Mouse (Mus musculus): ENCODE measurements around the gene Sppl2c.

GRCm38 (mm10) chr11:104197861-104198260 lies 11.7 kb downstream of the Sppl2c start:
- TF ChIP-seq CTCF (conservative IDR thresholded peaks at IDR 0.05; ENCODE audit: low read length) (no peak), POU5F1 (IDR thresholded peaks at IDR 0.05; ENCODE audit: borderline replicate concordance, low read length) (no peak), NANOG (IDR thresholded peaks at IDR 0.05; ENCODE audit: borderline replicate concordance, low read length) (no peak)

All from E14TG2a.4 (cell line).